Mouse (Mus musculus) layer of hippocampus, postnatal 25 days (tissue): ENCODE measurements at regions not wholly inside any gene's neighbourhood (a gene's known extent, or its start where the extent isn't known, plus 50 kb on each side); places are given as distances from the start of the nearest gene placed in this dataset.

Experiments
- DNase-seq, 2 experiments: peaks; one replicate each; pipeline ENCODE4 v3.0.0; 2022; ENCODE audit warnings: mixed read lengths in 2 of 2, low spot score in 1 of 2; ENCODE audit errors: extremely low spot score in 1 of 2

GRCm38 (mm10) chr1:121136284-121136683 lies 196.1 kb downstream of the Insig2 start:
- no peak for DNase-seq

GRCm38 (mm10) chr1:121136846-121137245 lies 195.5 kb downstream of the Insig2 start:
- DNase-seq: no peak

- DNase-seq: no peak
Measured at GRCm38 (mm10) chr1:121144981-121145380, 187.4 kb downstream of the Insig2 start.

- DNase-seq: no peak
Measured at GRCm38 (mm10) chr1:121153476-121153875, 178.9 kb downstream of the Insig2 start.

- DNase-seq: no peak
Measured at GRCm38 (mm10) chr1:121154616-121155015, 177.8 kb downstream of the Insig2 start.

GRCm38 (mm10) chr1:121168651-121169050 lies 163.7 kb downstream of the Insig2 start:
- DNase-seq: no peak

- DNase-seq: no peak
Measured at GRCm38 (mm10) chr1:121176541-121176940, 155.8 kb downstream of the Insig2 start.

GRCm38 (mm10) chr1:121177136-121177907 lies 155.1 kb downstream of the Insig2 start:
- DNase-seq: no peak

- no peak for DNase-seq
Measured at GRCm38 (mm10) chr1:121177908-121178311, 154.5 kb downstream of the Insig2 start.

- no peak for DNase-seq
Measured at GRCm38 (mm10) chr1:121178611-121179245, 153.7 kb downstream of the Insig2 start.

GRCm38 (mm10) chr1:121180273-121181030 lies 151.9 kb downstream of the Insig2 start:
- DNase-seq: peak; percentile 59 to 81

- no peak for DNase-seq
Measured at GRCm38 (mm10) chr1:121188895-121189294, 143.5 kb downstream of the Insig2 start.

- no peak for DNase-seq
Measured at GRCm38 (mm10) chr1:121194800-121195199, 137.6 kb downstream of the Insig2 start.

GRCm38 (mm10) chr1:121215843-121216242 lies 116.5 kb downstream of the Insig2 start:
- peak in 1 of 2 experiments; percentile 13 for DNase-seq

GRCm38 (mm10) chr1:121224250-121224649 lies 108.1 kb downstream of the Insig2 start:
- DNase-seq: no peak

- no peak for DNase-seq
Measured at GRCm38 (mm10) chr1:121226466-121227232, 105.7 kb downstream of the Insig2 start.

- no peak for DNase-seq
Measured at GRCm38 (mm10) chr1:121227233-121227594, 105.2 kb downstream of the Insig2 start.

GRCm38 (mm10) chr1:121243576-121243975 lies 88.8 kb downstream of the Insig2 start:
- DNase-seq: no peak

GRCm38 (mm10) chr1:121247556-121247955 lies 84.8 kb downstream of the Insig2 start:
- no peak for DNase-seq

GRCm38 (mm10) chr1:121249081-121249480 lies 83.3 kb downstream of the Insig2 start:
- no peak for DNase-seq

- DNase-seq: no peak
Measured at GRCm38 (mm10) chr1:121250686-121251085, 81.7 kb downstream of the Insig2 start.
